Mouse (Mus musculus) adipose tissue, adult 10 weeks (tissue): ENCODE results near the gene Ceacam1. TPM values are rescaled to one million over a fixed set of nuclear protein-coding genes. Genes with fewer than 3 reads are reported as not detected.

Experiments
- polyA plus RNA-seq: library from polyadenylated mRNA; stranded (reverse); fragments of 350-450 nt; fragmentation: Illumina TruSeq; extraction: RNeasy Lipid Tissue Mini Kit (QIAGEN cat#74804); gene quantifications from one replicate; pipeline ENCODE4 v1.2.3, GENCODE M21; 2014; ENCODE audit warnings: low read depth, low replicate concordance

The Ceacam1 gene
- 10.2 TPM for polyA plus RNA-seq

DNA sequence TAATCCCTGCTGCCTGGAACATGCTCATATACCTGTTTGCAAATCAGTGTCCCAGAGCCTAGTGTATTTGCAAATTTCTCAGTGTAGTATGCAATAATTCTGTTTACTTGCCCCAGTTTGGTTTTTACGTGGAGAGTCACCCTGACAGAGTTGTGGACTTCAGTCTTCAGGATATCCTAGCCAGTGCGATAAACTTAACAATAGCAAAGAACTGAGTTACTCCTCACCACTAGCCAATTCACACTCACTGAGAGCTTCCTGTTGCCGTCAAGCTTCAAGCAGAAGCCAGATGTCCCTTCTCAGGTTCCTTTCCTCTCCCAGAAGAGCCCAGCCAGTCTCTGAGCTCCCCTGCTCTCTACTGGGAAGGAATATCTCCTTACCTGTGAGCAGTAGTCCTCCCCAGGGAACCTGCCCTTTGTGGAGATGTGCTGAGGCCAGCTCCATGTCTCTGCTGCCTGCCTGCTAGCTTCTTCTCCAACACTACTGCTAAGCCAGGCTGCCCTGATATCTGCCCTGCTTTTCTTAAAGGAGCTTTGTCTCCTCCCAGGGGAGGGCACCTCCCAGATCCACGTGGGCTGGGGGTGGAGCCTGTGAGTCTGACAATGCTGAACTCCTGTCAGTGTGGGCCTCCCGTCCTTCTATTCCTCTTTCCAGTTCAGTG lies at the start of gene Ceacam1:
Gene Ceacam1 (minus strand): TSS at position 513 of the 661 bp plus-strand sequence.

DNA sequence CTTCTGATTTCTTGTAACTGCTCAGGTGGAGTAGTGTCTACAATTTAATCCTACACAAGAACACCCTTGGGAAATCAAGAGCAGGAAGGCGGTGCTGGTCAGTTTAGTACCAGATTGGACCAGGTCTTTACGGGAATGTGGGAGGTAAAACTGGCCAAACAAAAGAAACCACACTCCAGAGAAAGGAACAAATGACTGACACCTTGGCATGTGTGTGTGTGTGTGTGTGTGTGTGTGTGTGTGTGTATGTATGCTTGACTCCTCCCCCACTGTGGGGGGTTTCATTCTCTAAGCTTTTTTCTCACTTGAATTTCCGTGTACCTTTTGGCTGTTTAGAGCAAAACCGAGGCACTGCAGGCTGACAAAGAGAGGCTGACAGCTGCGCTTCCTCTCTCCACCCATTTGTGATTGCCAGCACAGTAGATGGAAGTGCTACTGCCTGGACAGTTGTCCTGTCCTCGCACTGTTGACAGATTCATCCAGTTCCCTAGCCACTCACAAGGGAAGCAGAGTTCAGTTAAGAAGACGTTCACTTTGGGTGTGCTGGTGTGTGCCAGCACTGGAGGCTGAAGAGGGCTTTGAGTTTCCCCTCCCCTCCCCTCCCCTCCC lies 64.5 kb downstream of the Ceacam1 start, which contains the start of gene Cxcl17:
Gene Cxcl17 (minus strand): TSS at position 54 of the 609 bp plus-strand sequence.

Other genes starting within 250 kb of the Ceacam1 start
- gene Gsk3a, start 239.8 kb downstream of the Ceacam1 start, polyA plus RNA-seq: 81.2 TPM
- 32.2 TPM for gene Erf, start 226.8 kb downstream of the Ceacam1 start, polyA plus RNA-seq
- gene Cic, start 209.9 kb downstream of the Ceacam1 start, polyA plus RNA-seq: 84.3 TPM
- 54.0 TPM for gene Pafah1b3, start 179.6 kb downstream of the Ceacam1 start, polyA plus RNA-seq
- 1.5 TPM for gene Prr19, start 176.2 kb downstream of the Ceacam1 start, polyA plus RNA-seq
- not detected for gene Tmem145, start 171.5 kb downstream of the Ceacam1 start, polyA plus RNA-seq
- gene Megf8, start 160.4 kb downstream of the Ceacam1 start, polyA plus RNA-seq: 32.1 TPM
- gene Cnfn, start 107.9 kb downstream of the Ceacam1 start, polyA plus RNA-seq: not detected
- gene Lipe, start 78.9 kb downstream of the Ceacam1 start, polyA plus RNA-seq: 468 TPM
- gene Cxcl17, start 64.7 kb downstream of the Ceacam1 start, polyA plus RNA-seq: not detected
- 1.3 TPM for gene Ceacam2, start 62.3 kb upstream of the Ceacam1 start, polyA plus RNA-seq
- gene Erich4, start 138.3 kb upstream of the Ceacam1 start, polyA plus RNA-seq: 2.2 TPM
- gene Dmac2, start 141.8 kb upstream of the Ceacam1 start, polyA plus RNA-seq: 31.3 TPM
- gene B3gnt8, start 149.1 kb upstream of the Ceacam1 start, polyA plus RNA-seq: 6.2 TPM
- gene Bckdha, start 181.4 kb upstream of the Ceacam1 start, polyA plus RNA-seq: 101 TPM
- 43.5 TPM for gene Exosc5, start 181.6 kb upstream of the Ceacam1 start, polyA plus RNA-seq
- 3.0 TPM for gene Tmem91, start 197.6 kb upstream of the Ceacam1 start, polyA plus RNA-seq
- 18.2 TPM for gene B9d2, start 203.2 kb upstream of the Ceacam1 start, polyA plus RNA-seq
- gene Tgfb1, start 209.4 kb upstream of the Ceacam1 start, polyA plus RNA-seq: 42.2 TPM
- 36.5 TPM for gene Ccdc97, start 241.5 kb upstream of the Ceacam1 start, polyA plus RNA-seq